Mouse (Mus musculus) lung, embryonic 16.5 days (tissue): ENCODE data around the gene Bicdl1. TPM values are rescaled to one million over a fixed set of nuclear protein-coding genes. Genes with fewer than 3 reads are reported as not detected.

ENCODE experiments used
- ATAC-seq: fragments of 200-750 bp; cut with Nextera tagmentation; 2 replicates; pipeline ENCODE4 v1.8.0; 2017; ENCODE audit warnings: low read depth, mild to moderate bottlenecking, moderate library complexity
- H3K27ac ChIP-seq: fragments of 300-500 bp; sonication (generic); 2 replicates; pipeline ENCODE4 v1.5.1; 2014; ENCODE audit warnings: mild to moderate bottlenecking, control low read depth, low read length
- H3K27me3 ChIP-seq: fragments of 300-500 bp; sonication (generic); 2 replicates; pipeline ENCODE4 v1.6.1; 2014; ENCODE audit warnings: low read depth, low read length, mixed read lengths; ENCODE audit not compliant: control insufficient read depth, insufficient read depth
- H3K36me3 ChIP-seq: fragments of 300-500 bp; sonication (generic); 2 replicates; pipeline ENCODE4 v1.6.1; 2014; ENCODE audit warnings: low read length; ENCODE audit not compliant: control insufficient read depth, insufficient read depth
- H3K4me1 ChIP-seq: fragments of 300-500 bp; sonication (generic); replicated peaks from 2 replicates; pipeline ENCODE4 v1.6.1; 2014; ENCODE audit warnings: low read length, mixed read lengths; ENCODE audit not compliant: control insufficient read depth, insufficient read depth
- H3K4me2 ChIP-seq: fragments of 300-500 bp; sonication (generic); 2 replicates; pipeline ENCODE4 v1.6.1; 2014; ENCODE audit warnings: low read depth, low read length, control low read depth
- H3K4me3 ChIP-seq: fragments of 300-500 bp; sonication (generic); 2 replicates; pipeline ENCODE4 v1.5.1; 2014; ENCODE audit warnings: mild to moderate bottlenecking, low read length, control low read depth
- H3K9ac ChIP-seq: fragments of 300-500 bp; sonication (generic); 2 replicates; pipeline ENCODE4 v1.6.1; 2014; ENCODE audit warnings: low read length, control low read depth
- H3K9me3 ChIP-seq: fragments of 300-500 bp; sonication (generic); 2 replicates; pipeline ENCODE4 v1.6.1; 2016; ENCODE audit warnings: low read length; ENCODE audit not compliant: control insufficient read depth
- WGBS: fragments of 180-500 bp; shearing (Covaris S2); extraction: QIAGEN DNeasy Blood & Tissue Kit; methylation state at CpG from one replicate; pipeline ENCODE4 v1.1.7; 2014; 5-methylcytosine and 5-hydroxymethylcytosine counted together
- microRNA-seq: library from miRNA; unstranded; fragments of <30 nt; microRNA quantifications from one replicate; pipeline ENCODE4, GENCODE M21; 2016
- polyA plus RNA-seq: library from polyadenylated mRNA; unstranded; fragments of >200 nt; fragmentation: Nextera tagmentation; extraction: Ambion mirVana; gene quantifications from 2 replicates; pipeline ENCODE4 v1.2.1, GENCODE M21; 2015

The Bicdl1 gene
- polyA plus RNA-seq, 1 experiment from 2014 or later: 11.2 TPM

- H3K4me1 ChIP-seq: no peaks in the 10 kb centered on the region
- no peak overlapping the region for H3K27ac ChIP-seq
- H3K36me3 ChIP-seq: peaks cover 65% of the 10 kb centered on the region
- H3K9ac ChIP-seq: no peak overlapping the region
- 85% methylated on average over 11 of the region's 11 CpGs for WGBS
- H3K4me3 ChIP-seq: no peak overlapping the region
- H3K4me2 ChIP-seq: no peak overlapping the region
- no peak for ATAC-seq
- no peaks in the 10 kb centered on the region for H3K9me3 ChIP-seq
- no peaks in the 10 kb centered on the region for H3K27me3 ChIP-seq
Observed at GRCm38 (mm10) chr5:115611566-115611965, 119.9 kb downstream of the Bicdl1 start.

DNA sequence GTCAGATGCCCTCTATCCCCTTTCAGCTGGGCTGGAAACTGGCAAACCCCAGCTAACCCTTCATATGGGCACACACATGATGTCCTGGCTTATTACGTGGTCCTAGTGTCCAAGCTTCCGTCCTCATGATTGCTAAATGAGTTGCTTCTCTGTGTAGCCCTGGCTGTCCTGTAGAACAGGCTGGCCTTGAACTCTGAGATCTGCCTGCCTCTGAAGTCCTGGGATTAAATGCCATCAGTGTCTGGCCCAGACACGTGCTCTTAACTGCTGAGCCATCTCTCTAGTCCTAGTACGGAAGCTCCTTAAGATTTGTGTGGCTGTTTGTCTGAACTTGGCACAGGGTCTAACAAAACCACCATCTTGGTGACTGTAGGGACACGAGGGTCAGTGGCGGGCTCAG is 127.9 kb downstream of the Bicdl1 start:
- ATAC-seq: no peak
- Histone ChIP-seq H3K36me3 (peaks cover 53% of the 10 kb centered on the region), H3K4me2 (no peak overlapping the region), H3K9ac (no peak overlapping the region), H3K27me3 (no peaks in the 10 kb centered on the region), H3K27ac (no peak overlapping the region), H3K4me1 (no peaks in the 10 kb centered on the region), H3K9me3 (no peaks in the 10 kb centered on the region), H3K4me3 (no peak overlapping the region)
- WGBS: 89% methylated on average over 6 of the region's 6 CpGs

Small RNAs within 50 kb of the gene (microRNA-seq; reads per million reads assigned to microRNA genes)
- not detected for gene Mir7030

Other genes starting within 250 kb of the Bicdl1 start
- gene Sirt4, start 246.9 kb downstream of the Bicdl1 start, polyA plus RNA-seq: 28.1 and 31.4 TPM in 2 replicates
- gene Pxn, start 224.9 kb downstream of the Bicdl1 start, polyA plus RNA-seq: 70.1 and 74.4 TPM in 2 replicates
- 1,507 and 1,565 TPM in 2 replicates for gene Rplp0, start 172.2 kb downstream of the Bicdl1 start, polyA plus RNA-seq
- gene Gcn1l1, start 166.4 kb downstream of the Bicdl1 start, polyA plus RNA-seq: 32.9 and 35.1 TPM in 2 replicates
- gene Rab35, start 99.7 kb downstream of the Bicdl1 start, polyA plus RNA-seq: 4.5 and 7.0 TPM in 2 replicates
- gene Cit, start 113.7 kb upstream of the Bicdl1 start, polyA plus RNA-seq: 46.0 and 50.1 TPM in 2 replicates